Mouse (Mus musculus): ENCODE measurements around the gene Tada2a.

Gene Tada2a

DNA sequence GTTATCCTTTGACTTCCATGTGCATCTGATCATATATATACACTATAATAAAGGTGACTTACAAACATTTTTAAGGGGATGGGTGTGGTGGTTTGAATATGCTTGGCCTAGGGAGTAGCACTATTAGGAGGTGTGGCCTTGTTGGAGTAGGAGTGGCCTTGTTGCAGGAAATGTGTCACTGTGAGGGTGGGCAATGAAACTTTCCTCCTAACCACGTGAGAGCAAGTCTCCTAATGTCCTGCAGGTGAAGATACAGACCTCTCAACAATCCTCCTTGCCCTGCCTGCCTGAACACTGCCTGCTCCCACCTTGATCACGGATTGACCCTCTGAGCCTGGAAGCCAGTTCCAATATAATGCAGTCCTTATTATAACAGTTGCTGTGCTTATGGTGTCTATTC, 22.3 kb downstream of the Tada2a start:
- no peak for DNase-seq

DNA sequence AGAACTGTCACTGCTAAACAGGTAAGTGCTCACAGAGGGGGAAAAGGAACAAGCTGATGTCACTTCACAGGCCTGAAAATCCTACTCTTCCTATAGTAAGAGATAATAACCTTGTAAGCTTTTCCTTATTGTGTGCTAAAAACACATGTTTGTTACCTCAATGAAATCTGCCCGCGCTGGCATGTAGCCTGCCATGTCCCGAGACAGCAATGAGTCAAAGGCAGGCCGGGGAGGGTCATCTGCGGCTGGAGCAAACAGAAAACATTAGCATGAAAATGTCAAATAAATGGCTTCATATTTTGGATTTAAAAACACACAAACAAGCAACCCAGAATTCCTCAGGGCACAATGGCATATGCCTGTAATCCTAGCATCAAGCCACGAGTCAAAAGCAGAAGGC, 25.4 kb downstream of the Tada2a start:
- no peak for DNase-seq

DNA sequence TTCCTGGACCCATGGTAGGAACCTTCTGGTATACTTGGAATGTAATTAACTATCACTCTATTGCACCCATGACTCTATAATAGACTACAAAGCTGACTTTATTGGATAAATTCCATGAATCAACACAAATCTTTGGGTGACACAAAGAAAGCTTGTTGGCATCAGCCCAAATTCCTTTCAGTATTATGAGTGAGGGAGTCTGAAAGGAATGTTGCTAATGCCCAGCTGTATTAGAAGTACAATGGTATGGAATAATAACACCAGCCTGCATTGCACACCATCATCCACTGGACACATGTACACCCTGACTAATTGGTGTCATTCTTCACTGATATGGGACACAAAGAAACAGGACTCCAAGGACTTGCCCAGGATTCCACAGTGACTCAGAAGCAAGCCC, 28.2 kb downstream of the Tada2a start:
- no peak for DNase-seq

DNA sequence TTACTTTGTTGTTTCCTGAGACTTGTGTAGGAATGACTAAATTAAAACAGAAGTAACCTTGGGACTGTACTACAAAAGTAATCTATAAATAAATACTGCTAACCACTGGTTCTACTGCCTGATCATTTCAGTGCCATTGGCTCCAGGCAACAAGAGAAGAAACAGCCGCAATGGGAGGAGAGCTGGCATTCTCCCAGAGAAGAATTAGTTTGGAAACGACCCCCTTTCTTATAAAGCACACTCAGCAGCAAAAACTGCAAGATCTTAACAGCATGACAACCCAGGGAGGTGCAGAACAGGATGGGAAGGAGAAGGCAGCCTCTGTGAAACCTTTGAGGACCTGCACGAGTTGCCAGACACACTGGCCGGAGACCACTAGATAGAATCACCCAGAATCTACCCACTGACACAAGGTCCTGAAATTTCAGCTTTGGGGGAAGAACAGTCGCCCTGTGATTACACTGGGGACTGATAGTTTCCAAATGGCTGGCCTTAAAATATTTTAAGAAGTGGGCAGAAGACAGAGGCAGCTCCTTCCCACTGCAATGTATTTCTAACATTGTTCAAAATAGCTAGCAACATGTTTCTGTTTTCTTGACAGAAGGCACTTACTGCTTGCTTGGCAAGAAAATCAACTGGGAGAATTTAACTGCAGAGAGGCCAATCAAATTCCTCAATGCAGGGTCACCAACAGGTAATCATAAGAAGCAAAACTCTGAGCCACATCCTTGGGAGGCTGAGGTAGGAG, 32.0 kb downstream of the Tada2a start:
- DNase-seq, result no peak

DNA sequence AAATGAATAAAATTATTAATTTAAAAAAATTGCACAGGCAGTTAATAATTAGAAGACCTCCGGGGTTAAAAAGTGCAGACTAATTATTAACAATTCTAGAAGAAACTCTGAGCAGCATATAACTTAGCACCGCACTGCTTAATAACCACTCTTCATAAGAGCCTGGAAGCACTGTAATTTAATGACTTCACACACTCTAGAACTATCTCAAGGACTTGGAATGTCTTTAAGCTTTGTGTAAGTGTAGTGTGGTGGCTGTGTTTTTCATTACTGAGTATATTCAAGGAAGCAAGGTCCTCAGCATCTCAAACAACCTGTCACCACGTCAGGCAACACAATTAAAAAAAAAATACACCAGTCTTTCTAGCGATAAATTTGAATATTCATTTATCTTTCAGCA, 34.3 kb downstream of the Tada2a start:
- DNase-seq, result no peak

DNA sequence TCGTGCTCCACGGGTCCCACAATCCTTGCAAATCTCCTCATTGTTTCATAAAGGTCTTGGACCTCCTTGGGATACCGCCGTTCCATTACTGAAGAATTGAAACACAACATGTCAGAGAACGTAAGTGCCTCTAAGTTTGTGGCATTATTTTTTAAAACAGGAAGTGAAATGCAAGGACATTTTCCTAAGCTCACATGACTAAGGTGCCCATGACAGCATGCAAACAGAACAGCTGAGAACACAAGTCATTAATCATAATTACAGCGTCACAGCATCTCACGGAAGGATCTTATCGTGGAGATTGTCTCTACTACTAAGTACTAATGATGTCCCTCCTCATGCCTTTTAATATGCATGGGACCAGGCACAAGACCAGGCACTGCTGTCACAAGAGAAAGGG, 38.8 kb downstream of the Tada2a start:
- no peak for DNase-seq

DNA sequence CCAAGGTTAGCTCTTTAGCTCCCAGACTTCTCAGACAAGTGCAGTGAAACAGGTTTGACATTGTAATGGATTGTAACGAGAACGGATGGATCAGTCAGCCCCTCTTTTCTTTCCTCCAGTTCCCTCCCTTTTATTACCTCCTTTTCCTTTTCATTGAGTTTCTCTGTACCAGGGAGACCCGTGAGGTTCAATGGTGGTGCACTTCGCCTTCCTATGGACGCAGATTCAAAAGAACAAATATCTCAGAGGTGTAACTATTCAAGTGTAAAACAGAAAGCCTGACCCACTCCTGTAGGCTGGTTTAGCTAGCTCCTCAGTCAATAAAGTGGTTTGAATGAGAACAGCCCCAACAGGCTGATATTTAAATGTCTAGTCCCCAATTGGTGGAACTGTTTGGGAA, 47.5 kb downstream of the Tada2a start:
- DNase-seq, result no peak

DNA sequence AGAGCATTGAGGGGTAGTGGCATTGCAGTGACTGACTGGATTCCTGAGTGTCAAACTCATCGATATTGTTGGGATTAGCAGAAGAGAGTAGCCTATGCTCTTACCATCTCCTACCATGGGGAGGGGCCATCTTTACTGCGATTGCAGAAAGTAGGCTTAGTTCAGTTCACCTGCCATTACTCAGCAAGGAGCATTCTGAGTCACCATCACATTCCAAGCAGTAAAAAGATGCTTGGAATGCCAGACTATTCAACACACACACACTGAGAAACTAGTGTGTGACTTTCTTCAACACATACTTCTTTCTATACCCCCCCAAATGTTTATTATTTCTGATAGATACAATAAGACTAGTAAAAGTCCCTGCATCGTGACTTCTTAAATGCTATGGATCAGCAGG, 49.1 kb downstream of the Tada2a start:
- no peak for DNase-seq

DNA sequence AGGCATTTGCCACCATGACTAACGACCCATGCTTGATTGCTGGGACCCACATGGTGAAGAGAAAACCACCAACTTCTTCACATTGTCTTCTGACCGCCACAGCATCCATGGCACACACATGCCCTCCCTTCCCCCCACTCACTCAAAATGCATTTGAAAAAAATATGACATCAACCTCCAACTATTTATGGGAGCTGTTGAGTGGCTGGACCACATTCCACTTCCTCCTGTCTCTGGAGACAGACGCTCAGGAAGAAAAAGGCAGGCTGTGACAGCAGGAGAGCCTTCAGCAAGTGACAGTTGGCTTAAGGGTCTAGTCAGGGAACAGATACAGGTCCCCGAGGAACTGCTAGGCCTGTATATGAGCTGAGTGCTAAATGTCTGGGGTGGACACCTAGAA, 49.5 kb downstream of the Tada2a start:
- DNase-seq, result no peak

DNA sequence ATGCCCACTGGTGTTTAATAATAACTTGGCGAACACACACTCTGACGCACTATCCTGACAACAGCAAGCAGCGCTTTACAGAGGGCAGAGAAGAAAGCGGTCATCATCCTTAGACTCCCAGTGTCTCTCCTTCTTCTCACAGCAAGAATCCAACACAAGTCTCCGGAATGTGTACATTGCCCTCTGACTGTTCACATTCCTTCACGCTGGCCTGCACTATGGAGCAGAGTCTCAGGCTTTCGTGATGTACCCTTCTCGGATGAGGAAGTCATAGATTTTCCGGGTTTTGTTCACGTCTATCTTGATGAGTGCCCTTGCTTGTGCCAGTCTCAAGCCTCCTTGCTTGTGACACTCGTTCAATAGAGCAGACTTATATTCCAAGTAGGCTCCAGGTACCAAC, 50.0 kb downstream of the Tada2a start:
- DNase-seq, result peak in 1 of 2 experiments; percentile 40

DNA sequence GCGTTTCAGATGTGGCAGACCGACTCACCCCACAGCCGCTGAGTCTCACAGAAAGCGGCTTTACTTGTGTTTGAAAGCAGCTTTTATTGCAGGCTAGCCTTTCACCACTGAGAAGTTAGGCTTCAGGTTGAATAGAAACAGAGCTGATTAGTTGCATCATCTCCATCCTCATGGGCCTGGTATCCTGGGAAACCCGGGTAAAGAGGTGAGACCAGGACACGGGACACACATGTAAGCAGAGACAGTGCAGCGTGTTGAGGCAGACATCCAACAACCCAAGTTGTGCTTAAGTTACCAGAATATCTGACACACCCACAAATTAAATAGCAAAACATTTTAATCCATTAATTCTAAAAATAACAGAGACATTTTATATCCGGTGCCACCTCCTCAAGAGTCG, 50.8 kb downstream of the Tada2a start:
- DNase-seq, result no peak

DNA sequence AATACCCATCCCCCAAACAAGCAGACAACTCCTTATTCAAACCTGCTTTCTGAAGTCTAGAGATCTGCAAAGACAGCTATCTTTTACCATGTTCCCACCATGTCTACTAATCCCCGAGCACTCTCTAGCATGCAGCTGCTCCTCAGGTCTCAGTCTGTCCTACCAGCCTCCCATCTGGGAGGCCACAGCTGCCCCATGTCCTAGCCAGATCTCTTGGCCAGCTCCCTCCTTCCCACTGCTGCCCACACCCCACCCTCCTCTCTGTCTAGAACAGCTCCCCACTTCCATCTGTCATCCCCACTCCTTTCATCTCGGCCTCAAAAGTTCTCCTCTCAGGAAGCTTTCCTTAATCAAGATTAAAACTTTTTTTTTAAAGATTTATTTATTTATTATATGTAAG, 52.4 kb downstream of the Tada2a start:
- no peak for DNase-seq

DNA sequence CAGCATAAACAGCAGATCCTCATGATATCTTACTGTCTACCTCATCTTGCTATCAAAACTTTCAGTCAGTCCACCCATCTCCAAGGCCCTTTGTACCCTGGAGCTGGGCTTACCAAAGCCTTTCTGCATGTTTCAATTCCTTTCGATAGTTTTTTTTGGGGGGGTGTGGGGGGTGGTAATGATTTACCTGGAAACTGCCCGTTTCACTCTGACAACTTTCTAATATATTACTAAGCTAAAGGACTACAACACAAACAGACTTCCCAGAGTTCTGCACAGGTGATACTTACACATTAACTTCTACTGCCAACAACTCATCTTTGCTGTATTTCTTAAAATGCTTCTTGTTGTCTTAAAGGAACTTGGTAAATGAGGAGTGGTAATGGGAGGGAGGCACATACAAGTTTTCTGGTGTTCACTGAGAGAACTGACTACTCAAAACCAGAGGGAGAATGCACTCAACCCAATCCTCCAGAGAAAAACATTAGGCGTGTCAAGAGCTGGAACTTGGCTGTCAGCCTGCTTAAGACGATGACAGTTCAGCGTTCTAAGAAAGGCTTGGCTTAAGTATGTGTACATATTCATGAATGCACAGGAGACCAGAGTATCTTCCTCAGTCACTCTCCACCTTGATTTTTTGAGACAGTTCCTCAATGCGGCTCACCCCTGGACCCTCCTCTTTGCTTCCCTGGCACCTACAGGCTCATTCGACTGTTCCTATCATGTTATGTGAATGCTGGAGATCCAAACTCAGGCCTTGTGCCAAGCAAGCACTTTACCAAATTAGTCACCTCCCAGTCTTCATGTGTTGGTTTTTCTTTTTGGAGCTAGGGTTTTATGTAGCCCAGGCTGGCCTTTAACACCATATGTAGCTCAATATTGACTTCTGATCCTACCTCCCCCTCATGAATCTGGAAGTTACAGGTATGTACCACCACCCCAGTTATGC, 55.3 kb downstream of the Tada2a start:
- peak; percentile 60 to 73 for DNase-seq

DNA sequence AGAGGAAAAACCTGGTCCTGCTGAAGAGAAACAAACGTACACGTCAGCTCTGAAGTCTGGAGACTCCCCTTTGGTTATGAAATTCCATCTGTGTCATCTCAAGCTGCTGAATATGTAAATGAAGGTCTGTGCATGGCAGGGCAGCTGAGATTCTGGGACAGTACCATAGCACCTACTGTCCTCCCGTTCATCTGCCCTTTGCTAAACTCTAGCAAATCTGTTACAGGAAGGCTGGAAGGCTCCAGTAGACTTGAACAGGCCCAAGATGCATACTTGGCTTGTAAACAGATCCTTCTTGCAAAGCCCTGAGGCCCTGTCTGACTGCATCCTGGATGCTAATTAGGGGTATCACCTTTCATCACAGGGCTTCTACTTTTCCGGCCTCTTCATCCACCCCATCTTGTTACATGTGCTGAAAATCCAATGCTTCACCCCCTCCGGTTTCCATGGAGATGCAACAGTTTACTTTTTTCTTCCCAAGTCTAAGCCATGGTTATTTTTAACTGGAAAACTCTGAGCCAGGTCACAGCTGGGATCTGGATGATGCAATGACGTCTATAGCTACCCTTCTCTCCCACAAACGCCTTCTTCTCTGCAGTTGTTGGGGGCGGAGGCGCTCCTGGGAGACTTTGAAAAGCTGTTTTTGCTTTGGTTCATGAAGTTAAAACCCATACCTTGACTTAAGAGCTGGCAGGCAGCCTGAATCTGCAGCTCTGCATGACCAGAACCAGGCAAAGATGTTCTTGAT, 56.3 kb downstream of the Tada2a start:
- DNase-seq, result peak in 1 of 2 experiments; percentile 24

DNA sequence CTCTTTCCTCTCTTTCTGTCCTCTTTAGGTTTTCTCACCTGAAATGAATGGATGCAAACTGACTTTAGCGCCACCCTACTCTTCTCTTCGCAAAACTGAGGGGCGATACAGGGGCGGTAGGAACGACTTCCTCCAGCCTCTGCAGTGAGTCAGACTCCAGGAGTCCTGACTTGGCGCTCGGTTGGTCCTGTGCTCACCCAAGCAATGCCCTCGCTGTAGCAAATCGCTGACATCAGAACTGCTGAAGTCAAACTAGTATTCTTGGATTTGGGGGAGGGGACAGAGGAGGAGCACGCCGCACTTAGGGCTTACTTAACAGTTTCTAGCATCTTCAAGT, 60.4 kb downstream of the Tada2a start, which contains the start of gene Dusp14:
Dusp14 (minus strand) TSS at position 228 of the 337 bp plus-strand sequence.
- DNase-seq, result peak; percentile 68 to 71

DNA sequence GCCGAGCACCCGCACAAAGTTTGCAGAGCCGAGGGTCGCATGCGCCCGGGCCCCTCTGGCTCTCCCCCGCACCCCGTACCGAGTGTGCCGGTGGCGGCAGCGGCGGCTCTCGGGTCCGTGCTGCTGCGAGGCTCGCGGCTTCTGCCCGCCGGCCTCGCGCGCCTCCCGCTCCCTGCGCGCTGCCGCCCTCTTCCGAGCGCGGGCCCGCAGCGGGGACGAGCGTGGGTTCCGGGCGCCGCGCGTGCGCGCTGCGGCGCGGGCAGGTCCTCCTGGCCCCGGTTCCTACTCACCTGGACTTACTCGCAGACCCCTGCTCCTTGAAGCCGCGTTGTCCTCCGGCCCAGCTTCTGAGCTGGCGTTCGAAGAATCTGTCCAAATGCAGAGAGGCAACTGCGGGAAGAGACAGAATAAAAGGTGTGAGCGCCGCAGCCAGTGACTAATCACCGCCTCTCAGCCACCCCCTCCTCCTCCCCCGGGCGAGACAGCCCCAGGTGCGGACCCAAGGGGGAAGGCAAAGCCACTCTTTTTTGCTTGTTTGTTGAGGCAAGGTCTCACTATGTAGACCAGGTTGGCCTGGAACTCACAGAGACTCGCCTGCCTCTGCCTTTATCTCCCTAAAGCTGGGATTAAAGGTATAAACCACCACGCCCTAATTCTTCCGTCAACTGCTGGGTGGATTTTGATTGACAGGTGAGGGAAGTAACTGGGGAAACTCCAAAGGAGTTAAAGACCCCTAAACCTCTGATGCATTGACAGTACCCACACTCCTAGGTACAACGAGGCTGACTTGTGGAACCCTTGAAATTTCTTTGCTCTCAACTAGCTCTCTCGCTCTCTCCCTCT, 61.0 kb downstream of the Tada2a start:
- peak; percentile 49 to 59 for DNase-seq

DNA sequence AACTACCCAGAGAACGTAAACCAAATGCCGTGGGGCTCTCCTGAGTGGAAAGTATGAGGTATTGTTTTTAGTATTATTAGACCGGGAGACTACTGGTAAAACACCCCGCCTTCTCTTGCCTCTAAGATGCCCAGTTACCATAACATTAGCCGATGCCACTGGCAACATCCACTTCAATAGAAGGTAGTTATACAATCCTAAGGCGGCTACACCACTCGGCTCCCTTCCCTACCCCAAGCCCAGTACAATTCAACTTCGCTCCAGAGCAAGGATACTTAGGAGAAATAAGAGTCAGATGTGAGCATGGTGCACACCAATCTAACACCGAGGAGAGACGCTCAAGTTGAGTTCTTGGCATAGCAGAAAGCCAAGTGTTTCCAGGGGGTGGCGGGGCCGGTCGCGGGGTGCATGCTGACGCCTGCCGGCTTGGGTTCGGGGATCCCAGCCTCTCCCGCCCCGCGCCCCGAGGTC, 61.6 kb downstream of the Tada2a start:
- peak in 1 of 2 experiments; percentile 28 for DNase-seq

DNA sequence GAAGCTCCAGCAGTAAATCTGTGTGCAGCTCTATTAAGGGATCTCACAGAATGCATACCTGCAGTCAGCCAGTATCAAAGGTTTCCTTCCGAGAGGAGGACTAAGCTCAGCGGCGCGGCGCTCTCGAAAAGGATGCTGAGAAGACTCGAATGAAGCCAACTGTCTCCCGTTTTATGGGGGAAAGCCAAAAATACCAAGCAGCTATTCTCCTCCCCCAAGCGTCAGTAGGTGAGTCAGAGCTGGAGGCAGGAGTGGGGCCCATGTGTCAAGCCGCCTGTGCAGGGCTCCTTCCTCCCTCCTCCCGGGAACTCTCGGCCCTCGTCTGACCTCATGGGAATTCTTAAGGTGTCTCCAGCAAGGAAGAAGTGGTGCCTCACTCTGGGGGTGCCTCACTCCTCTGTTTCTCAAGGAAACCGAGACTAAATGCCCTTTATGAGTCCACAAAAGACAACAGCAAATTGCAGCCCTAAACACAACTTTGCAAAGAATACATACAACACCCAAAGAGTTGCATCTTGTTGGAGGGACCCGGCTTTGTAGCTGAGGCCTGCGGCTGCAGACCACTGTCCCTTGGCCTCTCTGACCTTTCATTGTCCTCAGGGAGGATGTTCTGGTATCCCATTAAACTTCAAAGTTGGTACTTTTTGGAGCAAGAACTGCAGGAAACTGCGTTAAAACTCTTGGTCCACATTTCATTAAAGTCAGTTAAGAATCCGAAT, 62.3 kb downstream of the Tada2a start:
- DNase-seq, result peak; percentile 19 to 33

DNA sequence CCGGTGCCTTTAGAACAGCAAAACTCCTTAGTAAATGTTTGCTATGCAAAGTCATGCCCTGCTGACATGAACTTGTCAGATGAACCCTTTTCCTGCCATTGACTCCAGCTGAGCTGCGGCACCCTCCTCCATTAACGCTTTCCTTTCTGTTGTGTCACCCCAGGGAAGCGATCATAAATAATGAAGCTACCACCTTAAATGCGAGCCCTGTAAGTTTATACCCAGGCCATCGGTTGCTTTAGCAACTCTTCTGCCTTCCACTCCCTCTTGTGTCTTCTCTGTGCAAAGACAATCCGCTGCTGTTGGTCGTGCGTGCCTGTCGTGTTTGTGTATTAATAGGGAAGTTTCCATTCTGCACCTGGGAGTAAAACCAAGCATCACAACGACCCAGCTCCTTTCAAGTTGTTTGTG, 63.3 kb downstream of the Tada2a start:
- DNase-seq, result peak in 1 of 2 experiments; percentile 24

DNA sequence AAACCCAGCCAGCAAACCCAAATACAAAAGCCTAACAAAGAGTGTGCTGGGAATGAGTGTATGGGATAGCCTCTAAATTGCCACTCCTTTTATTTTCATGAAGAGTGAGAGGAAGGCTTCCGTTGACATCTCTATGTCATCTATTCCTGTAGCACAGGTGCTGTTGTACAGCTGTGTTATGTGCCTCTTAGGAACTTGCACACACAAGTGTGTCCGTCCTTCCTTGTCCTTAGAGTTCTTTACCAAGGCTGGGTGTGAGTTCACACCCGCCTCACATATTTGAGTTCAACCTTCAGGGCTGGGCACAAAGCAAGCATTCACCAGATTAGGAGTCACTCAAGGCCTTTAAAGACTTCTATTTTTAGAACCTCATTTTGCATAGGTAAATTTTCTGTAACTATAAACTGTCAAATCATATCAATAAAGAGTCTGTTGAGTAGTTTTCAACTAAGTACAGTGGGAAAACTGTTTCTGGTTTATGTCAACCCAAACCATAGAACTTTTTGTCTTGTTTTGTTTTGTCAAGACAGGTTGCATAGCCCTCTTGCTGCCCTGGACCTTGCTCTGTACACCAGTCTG, 65.7 kb downstream of the Tada2a start:
- no peak for DNase-seq

DNA sequence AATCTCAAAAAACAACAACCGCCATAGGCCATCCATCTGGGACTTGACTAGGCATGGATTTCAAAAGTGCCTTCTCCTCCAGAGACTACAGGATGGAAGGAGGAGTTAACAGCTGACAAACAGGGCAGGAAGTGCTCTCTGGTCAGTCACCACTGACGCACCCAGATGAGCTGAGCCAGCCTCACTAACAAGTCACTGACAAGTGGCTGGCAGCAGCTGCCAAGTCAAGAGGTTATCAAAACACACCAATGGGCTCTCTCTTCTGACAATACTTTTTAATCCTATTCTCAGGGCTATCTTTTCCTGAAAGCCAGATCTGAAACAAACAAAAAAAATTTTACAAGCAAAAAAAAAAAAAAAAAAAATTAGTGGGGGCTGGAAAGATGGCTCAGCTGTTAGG, 66.6 kb downstream of the Tada2a start:
- DNase-seq, result no peak

All from kidney, adult 8-10 months (tissue).